Mouse (Mus musculus) heart, embryonic 15.5 days (tissue): Measurements from ENCODE around the gene Col27a1. TPM values are rescaled to one million over a fixed set of nuclear protein-coding genes. Genes with fewer than 3 reads are reported as not detected.

Experiments
- ATAC-seq: fragments of 200-750 bp; cut with Nextera tagmentation; replicated peaks from 2 replicates; pipeline ENCODE4 v1.8.0; 2017; ENCODE audit warnings: low read depth, moderate TSS enrichment; ENCODE audit not compliant: insufficient number of reproducible peaks, insufficient read depth, low FRiP score
- H3K27ac ChIP-seq: fragments of 300-500 bp; sonication (generic); 2 replicates; pipeline ENCODE4 v1.5.1; 2015; ENCODE audit warnings: mild to moderate bottlenecking, inconsistent platforms
- H3K27me3 ChIP-seq: fragments of 300-500 bp; sonication (generic); 2 replicates; pipeline ENCODE4 v1.6.1; 2015; ENCODE audit warnings: inconsistent platforms
- H3K36me3 ChIP-seq: fragments of 300-500 bp; sonication (generic); 2 replicates; pipeline ENCODE4 v1.6.1; 2015; ENCODE audit warnings: mild to moderate bottlenecking, inconsistent platforms
- H3K4me1 ChIP-seq: fragments of 300-500 bp; sonication (generic); replicated peaks from 2 replicates; pipeline ENCODE4 v1.6.1; 2015; ENCODE audit warnings: inconsistent platforms
- H3K4me2 ChIP-seq: fragments of 300-500 bp; sonication (generic); 2 replicates; pipeline ENCODE4 v1.6.1; 2015; ENCODE audit warnings: inconsistent platforms, mild to moderate bottlenecking, moderate library complexity
- H3K4me3 ChIP-seq: fragments of 300-500 bp; sonication (generic); 2 replicates; pipeline ENCODE4 v1.5.1; 2015; ENCODE audit warnings: mild to moderate bottlenecking, inconsistent platforms
- H3K9ac ChIP-seq: fragments of 300-500 bp; sonication (generic); 2 replicates; pipeline ENCODE4 v1.6.1; 2015; ENCODE audit warnings: mild to moderate bottlenecking, inconsistent platforms
- H3K9me3 ChIP-seq: fragments of 300-500 bp; sonication (generic); replicated peaks from 2 replicates; pipeline ENCODE4 v1.6.1; 2016; ENCODE audit warnings: inconsistent platforms
- WGBS: fragments of 180-500 bp; shearing (Covaris S2); methylation state at CpG from one replicate; pipeline ENCODE4 v1.1.7; 2015; ENCODE audit warnings: mixed read lengths; 5-methylcytosine and 5-hydroxymethylcytosine counted together
- polyA plus RNA-seq: library from polyadenylated mRNA; unstranded; fragments of >200 nt; fragmentation: Nextera tagmentation; extraction: Ambion mirVana; gene quantifications from 2 replicates; pipeline ENCODE4 v1.2.1, GENCODE M21; 2015

Col27a1 gene
- polyA plus RNA-seq, 1 experiment from 2014 or later, result 4.4 TPM

GRCm38 (mm10) chr4:63345261-63345660, 131.5 kb downstream of the Col27a1 start:
- no peaks in the 10 kb centered on the region for H3K36me3 ChIP-seq
- no peak for ATAC-seq
- no peaks in the 10 kb centered on the region for H3K4me1 ChIP-seq
- no peak overlapping the region for H3K27ac ChIP-seq
- no peak overlapping the region for H3K9ac ChIP-seq
- H3K9me3 ChIP-seq, result no peaks in the 10 kb centered on the region
- H3K4me3 ChIP-seq, result no peak overlapping the region
- H3K4me2 ChIP-seq, result no peak overlapping the region
- H3K27me3 ChIP-seq, result no peaks in the 10 kb centered on the region

- WGBS, result 82% methylated on average over 4 of the region's 4 CpGs
- Histone ChIP-seq H3K27me3 (no peaks in the 10 kb centered on the region), H3K9ac (no peak overlapping the region), H3K4me1 (no peaks in the 10 kb centered on the region), H3K4me2 (no peak overlapping the region), H3K4me3 (no peak overlapping the region), H3K27ac (no peak overlapping the region), H3K9me3 (no peaks in the 10 kb centered on the region), H3K36me3 (no peaks in the 10 kb centered on the region)
- ATAC-seq, result no peak
Observed at GRCm38 (mm10) chr4:63346659-63347058, 132.9 kb downstream of the Col27a1 start.

GRCm38 (mm10) chr4:63348524-63348923, 134.7 kb downstream of the Col27a1 start:
- Histone ChIP-seq H3K4me2 (no peak overlapping the region), H3K27ac (no peak overlapping the region), H3K4me1 (no peaks in the 10 kb centered on the region), H3K4me3 (no peak overlapping the region), H3K9ac (no peak overlapping the region), H3K27me3 (no peaks in the 10 kb centered on the region), H3K36me3 (no peaks in the 10 kb centered on the region), H3K9me3 (no peaks in the 10 kb centered on the region)
- ATAC-seq, result no peak
- 66% methylated on average over 6 of the region's 6 CpGs for WGBS

GRCm38 (mm10) chr4:63355877-63356665, 142.3 kb downstream of the Col27a1 start, which contains the start of gene Orm3:
Gene Orm3, plus strand, starts transcription at chr4:63356162.
- Histone ChIP-seq H3K27me3 (no peaks in the 10 kb centered on the region), H3K4me2 (no peak within 1 kb of the TSS), H3K27ac (no peak within 1 kb of the TSS), H3K4me3 (no peak within 1 kb of the TSS), H3K9me3 (no peaks in the 10 kb centered on the region), H3K4me1 (peaks cover 9% of the 10 kb centered on the region), H3K9ac (no peak within 1 kb of the TSS), H3K36me3 (no peaks in the 10 kb centered on the region)
- ATAC-seq, result 0 out of 2 replicates have a peak, but pooled peaks have one; percentile 19
- 55% methylated on average over 4 of the region's 4 CpGs for WGBS

- H3K36me3 ChIP-seq, result no peaks in the 10 kb centered on the region
- ATAC-seq, result no peak
- H3K4me2 ChIP-seq, result no peak overlapping the region
- WGBS, result 74% methylated on average over 2 of the region's 2 CpGs
- H3K4me1 ChIP-seq, result peaks cover 9% of the 10 kb centered on the region
- no peak overlapping the region for H3K27ac ChIP-seq
- H3K4me3 ChIP-seq, result no peak overlapping the region
- no peaks in the 10 kb centered on the region for H3K27me3 ChIP-seq
- no peak overlapping the region for H3K9ac ChIP-seq
- no peaks in the 10 kb centered on the region for H3K9me3 ChIP-seq
Observed at GRCm38 (mm10) chr4:63356981-63357570, 143.3 kb downstream of the Col27a1 start.

GRCm38 (mm10) chr4:63359861-63360260, 146.1 kb downstream of the Col27a1 start:
- H3K27me3 ChIP-seq, result no peaks in the 10 kb centered on the region
- H3K36me3 ChIP-seq, result no peaks in the 10 kb centered on the region
- no peak for ATAC-seq
- H3K9ac ChIP-seq, result no peak overlapping the region
- H3K4me2 ChIP-seq, result no peak overlapping the region
- no peak overlapping the region for H3K27ac ChIP-seq
- peaks cover 9% of the 10 kb centered on the region for H3K4me1 ChIP-seq
- 67% methylated on average over 6 of the region's 6 CpGs for WGBS
- H3K4me3 ChIP-seq, result no peak overlapping the region
- H3K9me3 ChIP-seq, result no peaks in the 10 kb centered on the region

GRCm38 (mm10) chr4:63362150-63362549, 148.3 kb downstream of the Col27a1 start, which contains the start of gene Orm2:
Gene Orm2, plus strand, starts transcription at chr4:63362449.
- 75% methylated on average over 5 of the region's 5 CpGs for WGBS
- Histone ChIP-seq H3K27me3 (no peaks in the 10 kb centered on the region), H3K27ac (no peak within 1 kb of the TSS), H3K9ac (no peak within 1 kb of the TSS), H3K9me3 (no peaks in the 10 kb centered on the region), H3K4me2 (no peak within 1 kb of the TSS), H3K4me1 (no peaks in the 10 kb centered on the region), H3K36me3 (no peaks in the 10 kb centered on the region), H3K4me3 (no peak within 1 kb of the TSS)
- ATAC-seq, result no peak

- H3K4me2 ChIP-seq, result no peak overlapping the region
- H3K27me3 ChIP-seq, result no peaks in the 10 kb centered on the region
- no peak overlapping the region for H3K4me3 ChIP-seq
- no peaks in the 10 kb centered on the region for H3K4me1 ChIP-seq
- H3K36me3 ChIP-seq, result 0 out of 2 replicates have a peak, but pooled peaks cover under 1% of the 10 kb centered on the region
- WGBS, result 13% methylated on average over 4 of the region's 4 CpGs
- no peak overlapping the region for H3K9ac ChIP-seq
- H3K27ac ChIP-seq, result no peak overlapping the region
- H3K9me3 ChIP-seq, result no peaks in the 10 kb centered on the region
- no peak for ATAC-seq
Observed at GRCm38 (mm10) chr4:63368577-63368976, 154.8 kb downstream of the Col27a1 start.

GRCm38 (mm10) chr4:63370897-63371296, 157.1 kb downstream of the Col27a1 start:
- Histone ChIP-seq H3K4me1 (no peaks in the 10 kb centered on the region), H3K36me3 (0 out of 2 replicates have a peak, but pooled peaks cover 4% of the 10 kb centered on the region), H3K9me3 (no peaks in the 10 kb centered on the region), H3K4me3 (no peak overlapping the region), H3K27me3 (no peaks in the 10 kb centered on the region), H3K4me2 (no peak overlapping the region), H3K27ac (no peak overlapping the region), H3K9ac (no peak overlapping the region)
- 52% methylated on average over 7 of the region's 7 CpGs for WGBS
- no peak for ATAC-seq

- Histone ChIP-seq H3K27me3 (no peaks in the 10 kb centered on the region), H3K9me3 (no peaks in the 10 kb centered on the region), H3K4me3 (no peak overlapping the region), H3K9ac (no peak overlapping the region), H3K36me3 (0 out of 2 replicates have a peak, but pooled peaks cover 4% of the 10 kb centered on the region), H3K27ac (no peak overlapping the region), H3K4me1 (no peaks in the 10 kb centered on the region), H3K4me2 (no peak overlapping the region)
- WGBS, result 46% methylated on average over 3 of the region's 3 CpGs
- ATAC-seq, result no peak
Observed at GRCm38 (mm10) chr4:63371890-63372289, 158.1 kb downstream of the Col27a1 start.

- Histone ChIP-seq H3K4me3 (no peak overlapping the region), H3K9ac (no peak overlapping the region), H3K9me3 (no peaks in the 10 kb centered on the region), H3K27me3 (no peaks in the 10 kb centered on the region), H3K36me3 (0 out of 2 replicates have a peak, but pooled peaks cover 4% of the 10 kb centered on the region), H3K4me2 (no peak overlapping the region), H3K4me1 (no peaks in the 10 kb centered on the region), H3K27ac (no peak overlapping the region)
- no peak for ATAC-seq
- 86% methylated on average over 8 of the region's 8 CpGs for WGBS
Observed at GRCm38 (mm10) chr4:63373404-63373803, 159.6 kb downstream of the Col27a1 start.
